Mouse (Mus musculus) right cerebral cortex, adult 2 months (tissue): ENCODE results near the gene Stk10.

Source experiments
- DNase-seq, 2 experiments: peaks; one replicate each; pipeline ENCODE4 v3.0.0; 2021 to 2022; ENCODE audit warnings: low spot score in 2 of 2

Gene Stk10

DNA sequence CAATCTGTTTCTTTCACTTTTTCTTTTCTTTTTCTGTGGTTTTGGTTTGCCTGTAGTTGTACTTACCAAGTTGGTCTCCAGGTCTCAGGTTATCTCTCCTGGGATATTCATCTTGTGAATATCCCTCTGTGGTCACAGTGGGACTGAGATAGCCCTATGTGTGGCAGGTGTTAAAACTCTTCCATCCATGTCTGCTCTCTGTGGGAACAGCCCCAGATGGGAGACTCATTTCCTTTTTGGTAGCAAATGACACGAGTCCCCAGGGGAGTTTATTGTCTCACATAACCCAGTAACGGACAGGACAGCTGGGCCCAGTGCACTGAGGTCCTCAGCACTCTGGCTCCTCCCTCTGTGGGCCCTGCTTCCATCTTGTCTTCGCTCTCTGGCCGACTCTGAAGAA is 17.0 kb downstream of the Stk10 start:
- DNase-seq, result no peak

DNA sequence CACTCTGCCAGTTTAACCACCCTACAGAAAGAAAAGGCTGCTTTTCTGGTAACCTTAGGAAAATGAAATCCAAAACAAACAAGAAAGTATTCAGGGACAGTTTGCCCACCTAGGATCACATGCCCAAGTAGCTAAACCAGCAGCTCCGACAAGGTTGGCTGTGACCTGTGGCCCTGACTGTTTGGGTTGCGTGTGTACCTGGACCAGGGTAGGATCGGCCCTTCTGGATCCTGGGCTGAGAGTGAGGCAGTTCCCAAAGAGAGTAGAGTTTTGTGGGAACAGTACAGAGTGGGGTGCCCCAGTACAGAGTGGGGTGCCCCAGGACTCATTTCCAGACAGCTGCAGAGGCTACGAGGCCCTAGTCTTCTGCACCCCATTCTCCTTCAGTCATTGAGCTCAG is 18.0 kb downstream of the Stk10 start:
- DNase-seq, result no peak

DNA sequence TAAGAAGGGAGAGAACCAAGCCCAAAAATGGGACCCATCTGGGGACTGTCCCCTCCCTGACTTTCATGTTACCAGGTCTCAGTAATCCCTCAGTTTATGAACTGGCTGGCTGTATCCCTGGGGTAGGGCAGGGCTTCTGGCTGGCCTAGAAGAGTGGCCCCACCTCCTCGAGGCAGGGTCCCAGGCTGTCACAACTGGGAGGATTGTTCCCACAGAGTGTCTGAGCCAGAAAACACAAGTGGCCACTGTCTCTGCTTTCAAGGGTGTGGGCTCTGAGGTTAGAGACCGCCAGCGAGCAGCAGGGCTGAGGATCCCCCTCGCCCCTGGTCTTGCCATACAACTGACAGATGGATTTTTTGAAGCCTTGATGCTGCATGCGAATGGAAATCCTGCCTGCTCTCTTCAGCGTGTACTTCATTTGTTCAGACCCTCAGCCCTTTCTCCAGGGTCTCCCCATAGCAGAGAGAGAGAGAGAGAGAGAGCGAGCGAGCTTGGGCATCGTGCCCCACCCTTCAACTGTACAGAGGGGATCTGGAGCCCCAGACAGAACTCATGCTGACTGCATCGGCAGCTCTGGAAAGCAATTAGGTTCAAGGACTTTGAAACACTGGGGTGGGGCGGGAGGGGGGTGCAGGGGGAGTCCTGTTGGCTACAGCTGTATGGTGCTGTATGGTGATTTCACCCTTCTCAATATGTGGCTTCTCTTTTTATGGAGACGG is 18.6 kb downstream of the Stk10 start:
- DNase-seq, result no peak

DNA sequence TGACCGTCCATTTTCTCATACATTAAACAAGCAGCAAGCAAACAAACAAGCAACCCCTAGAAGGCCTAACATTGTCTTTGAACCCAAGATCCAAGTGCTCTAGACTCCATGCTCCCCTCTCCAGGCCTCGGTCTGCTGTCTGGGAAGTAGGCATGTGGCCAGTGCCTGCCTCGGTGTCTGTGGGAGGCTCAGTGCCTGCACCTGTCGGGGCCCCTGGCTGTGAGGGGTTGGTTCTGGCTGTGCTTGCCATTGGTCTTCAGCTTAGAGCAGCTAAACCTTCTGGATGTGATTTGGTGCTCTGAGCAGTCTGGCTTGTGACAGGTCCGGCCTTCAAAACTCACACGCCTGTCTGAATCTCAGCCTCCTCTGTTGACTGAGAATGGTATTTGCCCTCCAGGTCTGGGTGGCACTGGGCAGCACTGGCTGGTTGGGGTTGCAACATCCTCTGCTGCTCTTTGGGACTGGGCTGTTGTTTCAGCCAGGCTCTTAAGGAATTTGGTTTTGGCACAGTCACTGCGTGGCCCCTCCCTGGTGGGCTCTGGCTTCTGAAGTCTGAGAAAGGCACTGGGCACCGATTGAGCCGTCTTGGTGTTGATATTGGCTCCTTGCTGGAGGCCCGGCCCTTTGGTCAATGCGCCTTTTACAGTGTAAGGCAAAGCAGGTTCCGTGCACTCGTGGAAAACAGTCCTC is 19.4 kb downstream of the Stk10 start:
- DNase-seq, result no peak

DNA sequence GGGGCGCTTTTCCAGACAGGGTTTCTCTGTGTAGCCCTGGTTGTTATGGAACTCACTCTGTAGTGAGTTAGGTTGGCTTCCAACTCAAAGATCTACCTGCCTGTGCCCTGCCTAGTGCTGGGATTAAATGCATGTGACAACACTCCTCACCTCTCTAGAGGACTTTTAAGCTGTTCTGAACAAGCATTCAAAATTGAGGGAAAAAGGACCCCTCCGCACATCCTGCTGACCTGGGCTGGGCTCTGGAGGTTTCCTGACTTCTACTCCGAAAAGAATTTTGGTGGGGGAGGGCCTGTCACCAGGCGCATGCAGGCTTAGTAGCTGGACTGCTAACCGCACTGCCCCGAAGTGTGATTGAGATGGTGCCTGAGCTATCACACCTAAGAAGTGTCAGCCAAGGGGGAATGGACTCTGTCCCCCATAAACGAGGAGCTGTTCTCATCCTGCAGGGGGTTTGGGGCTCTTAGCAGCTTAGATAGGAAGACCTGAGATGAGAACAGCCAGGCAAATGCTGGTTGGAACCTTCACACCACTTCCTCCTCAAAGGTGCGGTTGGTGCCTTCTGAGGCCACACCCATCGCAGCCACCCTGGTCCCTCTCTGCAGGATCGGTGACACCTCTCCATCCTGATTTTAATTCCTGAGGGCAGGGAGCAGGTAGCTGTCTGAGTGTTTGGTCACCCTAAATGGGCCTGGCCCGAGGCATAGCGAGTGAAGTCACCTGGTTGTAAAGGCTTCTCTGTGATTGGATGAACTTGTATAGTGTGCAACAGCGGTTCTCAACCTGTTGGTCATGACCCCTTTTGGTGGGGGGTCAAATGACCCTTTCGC is 20.4 kb downstream of the Stk10 start:
- DNase-seq, result no peak

DNA sequence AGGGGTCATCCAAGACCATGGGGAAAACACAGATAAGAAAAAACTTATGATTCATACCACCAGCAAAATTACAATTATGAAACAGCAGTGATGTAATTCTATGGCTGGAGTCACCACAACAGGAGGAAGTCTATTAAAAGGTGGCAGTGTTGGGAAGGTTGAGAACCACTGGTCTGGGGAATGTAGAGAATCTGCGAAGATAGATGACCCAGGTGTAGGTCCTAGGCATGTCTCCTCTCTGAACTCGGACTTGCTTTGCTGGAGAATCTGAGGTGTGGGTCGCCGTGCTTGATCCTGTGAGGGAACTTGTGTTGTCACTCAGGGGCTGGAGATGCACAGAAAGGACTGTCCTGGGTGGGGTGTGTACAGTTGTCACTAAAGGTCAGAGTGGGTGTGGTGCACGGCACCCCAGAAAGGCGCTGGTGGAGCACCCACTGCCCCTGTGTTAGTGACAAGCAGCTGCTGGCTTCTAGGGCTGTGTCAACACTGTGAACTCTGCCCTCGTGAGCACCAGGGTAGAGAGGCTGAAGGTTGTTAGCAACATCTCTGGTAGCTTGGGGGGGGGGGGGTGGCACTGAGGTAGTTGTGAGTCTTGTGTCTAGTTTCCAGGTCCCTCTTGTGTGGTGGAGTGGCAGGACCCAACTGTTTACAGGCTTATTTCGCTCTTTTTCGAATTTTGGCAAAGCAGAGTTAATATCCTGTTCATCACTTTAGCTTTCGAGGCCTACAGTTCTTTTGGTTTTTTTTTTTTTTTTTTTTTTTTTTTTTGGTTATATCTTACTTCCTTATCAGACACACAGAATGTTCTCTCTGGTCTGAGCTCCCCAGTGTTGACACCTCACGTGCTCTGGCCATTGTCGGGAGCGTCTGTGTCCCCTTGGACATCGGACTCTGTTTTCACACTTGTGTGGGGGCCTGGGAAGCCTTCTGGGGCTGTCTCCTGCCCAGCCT is 21.3 kb downstream of the Stk10 start:
- DNase-seq, result no peak

DNA sequence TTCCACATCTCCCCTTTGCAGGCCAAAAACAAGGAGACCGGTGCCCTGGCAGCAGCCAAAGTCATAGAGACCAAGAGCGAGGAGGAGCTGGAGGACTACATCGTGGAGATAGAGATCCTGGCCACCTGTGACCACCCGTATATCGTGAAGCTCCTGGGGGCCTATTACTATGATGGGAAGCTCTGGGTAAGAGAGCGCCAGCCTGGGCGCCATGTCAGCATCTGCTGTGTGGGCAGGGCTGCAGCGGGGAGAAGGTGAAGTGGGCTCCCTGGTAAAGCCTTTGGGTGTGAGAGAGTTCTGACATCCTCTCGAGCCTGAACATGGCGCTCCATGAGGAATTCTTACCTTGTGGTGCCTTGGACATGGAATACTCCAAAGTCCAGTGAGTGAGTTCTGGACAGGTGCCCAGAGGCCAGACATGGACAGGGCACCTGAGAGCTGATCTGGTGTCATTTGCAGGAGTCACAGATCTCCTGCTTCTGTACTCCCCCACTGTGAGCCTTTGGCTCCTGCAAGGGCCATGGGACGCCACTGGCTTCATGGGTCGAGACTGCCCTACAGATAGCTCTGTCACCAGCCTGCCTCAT is 22.1 kb downstream of the Stk10 start:
- DNase-seq, result no peak

DNA sequence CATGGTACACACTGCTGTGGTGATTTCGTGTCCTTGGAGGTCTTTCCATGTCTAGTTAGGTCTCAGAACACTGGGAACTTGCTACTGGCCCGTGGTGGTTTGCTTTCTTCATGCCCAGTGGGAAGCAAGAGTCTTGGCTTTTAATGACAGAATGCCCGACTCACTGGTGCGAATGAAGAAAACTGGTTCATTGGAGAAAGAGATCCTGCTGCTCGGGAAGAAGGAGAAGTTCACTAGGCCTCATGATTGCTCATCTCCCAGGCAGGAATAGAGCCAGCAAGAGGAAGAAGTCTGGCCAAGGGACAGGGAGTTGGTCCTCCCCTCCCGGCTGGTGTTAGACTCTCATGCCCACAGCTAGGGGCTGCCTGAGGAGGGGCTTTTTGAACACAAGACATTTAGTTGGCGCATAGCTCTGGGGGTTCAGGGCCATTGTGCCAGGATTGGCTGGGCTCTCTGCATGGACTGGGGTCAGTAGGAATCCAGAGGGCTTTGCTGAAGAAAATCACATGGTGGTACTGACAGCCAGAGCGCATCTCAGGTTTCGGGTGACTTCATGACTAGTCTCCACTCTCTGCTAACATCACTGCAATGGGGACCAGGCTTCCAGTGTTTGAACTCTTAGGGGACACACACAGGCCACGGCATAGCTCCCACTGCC is 23.4 kb downstream of the Stk10 start:
- no peak for DNase-seq

DNA sequence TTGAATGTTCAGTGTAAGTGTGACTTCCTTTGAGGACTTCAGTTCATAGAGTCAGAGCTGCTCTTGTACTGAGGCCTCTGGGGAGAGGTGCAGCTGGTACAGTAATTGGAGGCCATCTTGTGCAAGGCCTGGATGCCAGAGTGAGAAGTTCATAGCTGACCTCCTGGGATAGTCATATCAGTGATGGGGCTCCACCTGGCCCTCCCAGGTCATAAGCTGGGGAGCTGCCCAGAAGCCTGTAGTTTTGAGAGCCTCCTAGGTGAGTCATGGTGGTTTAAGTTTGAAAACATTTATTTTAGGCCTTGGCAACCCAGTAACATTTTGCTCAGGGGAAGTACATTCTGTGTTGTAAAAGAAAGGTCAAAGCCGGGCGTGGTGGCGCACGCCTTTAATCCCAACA is 24.9 kb downstream of the Stk10 start:
- no peak for DNase-seq

DNA sequence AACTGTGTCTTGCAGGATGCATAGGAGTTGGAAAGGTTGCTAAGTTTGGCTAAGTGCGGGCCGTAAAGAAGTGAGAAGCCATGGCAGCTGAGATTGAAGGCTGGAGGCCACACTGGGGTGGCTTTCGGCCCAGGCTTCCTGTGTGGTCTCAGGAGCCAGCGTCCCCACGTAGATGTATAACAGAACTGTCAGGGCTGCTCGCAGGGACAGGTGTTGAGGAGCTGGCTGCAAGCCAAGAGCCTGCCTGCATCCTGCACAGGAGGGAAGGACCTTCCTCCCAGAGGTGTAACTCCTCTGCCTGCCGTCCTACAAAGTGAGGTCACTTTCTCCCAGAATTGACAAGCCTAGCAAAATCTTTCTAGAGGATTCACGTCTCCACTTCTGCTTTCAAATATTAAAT is 25.6 kb downstream of the Stk10 start:
- DNase-seq, result no peak

DNA sequence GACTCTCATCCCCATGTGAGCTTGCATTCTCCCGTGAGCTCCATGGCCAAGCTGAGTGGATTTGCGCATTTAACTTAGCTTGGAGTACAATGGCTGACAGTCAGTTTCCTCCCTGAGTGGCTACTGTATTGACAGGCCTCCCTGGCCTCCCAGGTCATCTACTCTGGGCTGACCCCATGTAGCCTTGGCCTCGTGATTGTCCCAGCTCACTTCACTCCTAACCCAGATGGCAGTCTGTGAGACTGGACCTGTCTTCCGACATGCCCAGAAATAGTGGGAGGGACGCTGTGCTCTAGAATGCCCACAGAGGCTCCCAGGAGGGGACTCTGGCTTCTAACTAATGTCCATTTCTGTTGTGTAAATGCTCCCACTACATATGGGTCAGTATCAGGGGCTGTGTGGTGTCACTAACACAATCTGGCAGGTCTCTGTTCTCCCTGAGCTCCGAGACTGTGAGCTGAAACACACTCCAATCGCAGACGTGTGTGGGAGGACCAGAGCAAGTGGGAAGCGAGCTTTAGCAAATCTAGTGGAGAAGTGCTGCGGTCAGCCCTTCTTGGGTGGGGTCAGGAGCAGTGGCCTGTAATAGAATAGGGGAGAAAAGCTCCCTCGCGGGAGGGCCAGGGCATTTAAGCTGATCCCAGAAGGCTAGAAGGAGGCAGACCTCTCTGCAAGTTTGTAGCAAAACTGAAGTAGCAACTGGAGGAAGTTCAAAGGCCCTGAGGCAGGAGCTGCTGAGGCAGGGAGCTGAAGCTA is 27.1 kb downstream of the Stk10 start:
- no peak for DNase-seq

DNA sequence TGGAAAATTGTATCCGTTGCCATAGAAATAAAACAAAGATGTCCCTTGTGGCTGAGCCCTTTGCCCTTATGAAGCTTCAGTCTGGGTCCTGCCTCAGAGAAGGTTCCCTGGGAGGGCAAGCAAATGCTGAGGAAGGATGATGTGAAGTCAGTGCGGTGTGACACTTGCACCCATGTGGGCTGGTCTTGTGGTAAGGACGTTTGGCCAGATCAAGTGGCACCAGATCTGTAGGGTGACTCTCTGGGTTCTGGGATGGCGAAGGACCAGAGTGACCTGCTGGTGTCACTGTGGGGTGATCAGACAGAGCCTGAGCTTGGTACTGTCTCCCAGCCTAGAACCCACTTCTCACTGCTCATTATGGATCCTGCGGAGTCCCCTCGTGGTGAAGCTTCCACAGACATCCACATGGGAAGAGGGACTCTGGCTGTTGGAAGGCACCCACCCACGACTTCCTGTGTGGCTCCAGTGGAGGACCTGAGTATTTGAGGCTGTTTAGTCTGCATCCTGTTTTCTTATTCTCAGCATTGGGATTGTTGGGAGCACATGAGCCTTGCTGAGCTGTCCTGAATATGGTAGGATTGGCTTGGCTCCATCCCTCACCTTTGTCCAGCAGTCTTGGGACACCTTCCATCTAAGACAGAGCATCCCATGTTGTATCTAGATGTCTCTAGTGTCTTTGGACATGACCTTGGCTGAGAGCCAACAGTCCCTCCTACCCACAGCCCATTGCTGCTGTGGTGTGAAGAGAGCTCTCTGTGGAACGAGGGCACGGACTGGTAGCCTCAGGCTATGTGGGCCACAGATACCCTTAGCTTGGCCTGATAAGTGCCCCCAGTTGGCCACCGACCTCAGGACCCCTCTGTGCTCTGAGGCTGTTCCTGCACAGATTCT is 28.6 kb downstream of the Stk10 start:
- DNase-seq, result no peak

DNA sequence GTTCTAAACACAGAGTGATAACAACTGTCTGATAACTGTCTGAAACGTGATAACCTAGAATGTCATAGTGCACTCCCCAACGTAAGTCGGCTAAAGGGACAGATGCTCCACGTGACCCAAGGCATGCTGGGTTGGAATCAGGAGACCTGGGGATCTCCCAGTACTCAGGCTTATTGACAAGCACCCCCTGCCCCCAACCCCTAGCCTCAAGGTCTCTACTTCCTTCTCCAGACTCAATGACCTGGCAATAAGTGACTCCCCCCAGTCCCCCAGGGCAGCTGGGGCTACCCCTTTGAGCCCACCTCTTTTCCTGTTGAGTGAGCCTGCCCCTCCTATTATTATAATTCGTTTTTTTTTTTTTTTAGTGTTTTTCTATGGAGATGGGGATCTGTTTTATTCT is 29.6 kb downstream of the Stk10 start:
- no peak for DNase-seq

DNA sequence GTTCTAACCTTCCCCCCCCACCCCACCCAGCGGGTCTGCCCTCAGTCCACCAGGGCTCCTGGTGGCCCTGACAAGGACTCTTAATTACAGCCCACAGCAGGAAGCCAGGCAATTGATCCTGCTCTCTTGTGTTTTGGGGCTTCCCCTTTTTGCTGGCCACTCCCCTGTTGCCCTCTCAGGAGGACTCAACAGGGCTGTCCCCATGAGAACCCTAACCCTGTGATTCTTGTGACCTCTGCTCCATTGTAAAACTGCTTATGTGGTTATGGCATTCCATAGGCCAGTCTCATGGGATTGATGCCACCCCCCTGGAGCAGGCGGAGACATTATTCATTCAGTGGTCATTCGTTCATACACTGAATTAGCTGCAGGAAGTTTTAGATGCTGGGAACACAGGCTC is 30.6 kb downstream of the Stk10 start:
- no peak for DNase-seq

DNA sequence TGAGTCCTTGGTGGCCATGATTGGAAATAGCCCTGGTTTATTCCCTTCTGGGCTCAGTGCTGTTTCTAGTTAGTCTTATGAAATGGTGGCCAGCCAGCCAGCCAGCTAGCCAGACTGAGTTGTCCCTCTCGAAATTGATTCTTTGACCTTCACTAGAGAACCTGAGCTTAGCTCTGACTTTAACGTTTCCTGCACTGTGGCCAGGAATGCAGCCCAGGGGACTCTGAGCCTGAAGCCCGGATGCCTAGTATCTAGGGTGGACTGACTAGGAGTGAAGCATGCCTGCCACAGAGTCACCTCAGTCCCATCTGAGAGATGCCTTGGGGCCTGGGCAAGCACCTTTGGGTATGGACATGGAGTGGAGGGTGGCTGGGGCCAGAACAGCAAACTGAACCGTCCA is 31.5 kb downstream of the Stk10 start:
- DNase-seq, result no peak

DNA sequence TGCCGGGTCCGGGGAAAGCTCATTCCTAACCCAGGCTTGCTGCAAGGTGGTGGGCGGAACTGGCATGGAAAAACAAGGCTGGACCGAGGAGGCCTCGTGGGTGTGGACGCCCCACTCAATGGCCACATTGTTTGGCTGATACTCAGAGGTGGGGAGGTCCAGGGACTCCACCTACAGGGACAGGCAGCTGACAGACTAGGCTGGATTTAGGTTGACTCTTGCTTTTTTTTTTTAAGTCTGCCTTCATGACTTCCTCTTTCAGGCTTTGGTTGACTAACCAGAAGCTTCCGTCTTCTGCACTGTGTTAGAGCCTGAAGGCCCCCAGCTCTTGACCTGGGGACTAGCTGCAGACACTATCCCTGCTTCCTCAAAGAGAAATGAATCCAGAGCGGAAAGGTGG is 32.0 kb downstream of the Stk10 start:
- no peak for DNase-seq

DNA sequence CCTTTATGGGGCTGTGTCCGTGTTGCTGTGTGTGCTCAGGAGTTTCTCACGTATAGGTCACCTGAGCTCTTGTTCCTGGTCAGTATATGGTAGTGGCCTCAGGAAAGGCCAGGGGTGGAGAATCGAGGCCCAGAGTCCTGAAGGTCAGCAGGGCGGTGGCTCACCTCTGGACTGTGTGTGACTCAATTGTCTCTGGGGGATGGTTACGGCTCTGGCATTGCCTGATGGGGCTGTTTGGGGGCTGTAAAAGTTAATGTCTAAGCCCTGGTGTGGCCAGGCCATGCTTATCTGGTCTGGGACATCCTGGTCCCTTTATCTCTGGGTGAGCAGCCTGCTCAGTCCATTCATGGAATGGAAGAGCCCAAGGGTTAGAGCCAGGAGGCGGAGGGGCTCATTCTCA is 33.1 kb downstream of the Stk10 start:
- DNase-seq, result no peak

DNA sequence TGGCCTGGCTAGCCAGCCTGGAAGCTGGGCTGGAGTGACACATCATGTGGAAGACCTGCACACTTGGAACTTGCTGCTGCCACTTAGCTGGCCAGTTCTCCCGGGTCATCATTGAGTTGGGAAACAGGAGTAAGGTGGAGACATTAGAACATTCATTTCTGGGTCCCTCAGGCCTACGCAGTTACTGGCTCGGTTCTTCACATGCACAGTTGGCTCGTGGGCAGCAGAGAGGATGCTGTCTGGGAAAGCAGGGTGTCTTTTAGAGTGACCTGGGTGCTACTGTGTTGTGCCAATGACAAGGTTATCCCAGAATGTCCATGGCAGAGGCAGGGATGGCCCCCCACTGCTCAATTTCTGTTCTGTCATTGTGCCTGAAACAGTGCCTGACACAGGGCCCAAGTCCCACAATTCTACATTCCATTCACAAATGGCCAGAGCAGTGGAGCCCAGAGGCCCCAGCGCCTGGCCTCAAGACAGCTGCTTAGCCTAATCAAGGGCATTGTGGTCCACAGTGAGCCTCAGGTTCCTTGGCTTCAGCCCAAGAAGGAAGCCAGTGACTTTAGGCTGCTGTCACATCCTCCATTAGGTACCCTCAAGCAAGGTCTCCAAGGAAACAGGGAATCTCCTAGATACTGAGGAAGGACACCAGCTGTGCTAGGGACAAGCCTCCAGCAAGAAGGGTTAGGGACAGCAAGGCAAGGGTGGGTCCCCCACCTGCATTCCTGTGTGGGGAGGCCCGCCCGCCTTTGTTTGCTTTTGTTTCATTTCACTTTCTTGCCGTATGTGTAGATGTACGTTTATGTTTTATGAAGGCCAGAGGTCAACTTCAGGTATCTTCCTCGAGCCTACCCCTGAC is 34.1 kb downstream of the Stk10 start:
- no peak for DNase-seq
